Mouse (Mus musculus): ENCODE data around the gene Iqcd.

DNA sequence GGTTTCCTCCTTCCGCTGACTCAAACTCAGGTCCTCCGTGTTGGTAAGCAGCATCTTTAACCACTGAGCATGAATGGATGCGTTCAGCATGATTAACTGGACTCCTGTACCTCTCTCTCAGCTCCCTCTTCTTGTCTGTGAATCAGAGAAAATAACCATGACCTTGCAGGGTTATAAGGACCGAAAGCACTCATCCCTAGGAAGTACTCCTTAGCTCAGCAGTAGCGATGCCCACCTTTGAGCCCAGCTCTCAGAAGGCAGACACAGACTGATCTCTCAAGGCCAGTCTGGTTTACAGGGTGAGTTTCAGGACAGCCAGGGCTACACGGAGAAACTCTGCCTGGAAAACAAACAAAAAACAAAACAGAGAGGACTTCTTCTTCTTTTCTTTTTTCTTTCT lies 5.7 kb downstream of the Iqcd start:
- TF ChIP-seq GATA1 (IDR thresholded peaks at IDR 0.05; ENCODE audit: borderline replicate concordance, low read length) (no peak), FLI1 (IDR thresholded peaks at IDR 0.05; ENCODE audit: low read length) (no peak)

Measured in megakaryocyte, embryonic 14.5 days (primary cell).